Mouse (Mus musculus) limb, embryonic 14.5 days (tissue): ENCODE results near the gene Stac. TPM values are rescaled to one million over a fixed set of nuclear protein-coding genes. Genes with fewer than 3 reads are reported as not detected.

Source experiments
- ATAC-seq: fragments of 200-750 bp; cut with Nextera tagmentation; 2 replicates; pipeline ENCODE4 v1.8.0; 2017; ENCODE audit warnings: low read depth, moderate number of reproducible peaks, moderate TSS enrichment; ENCODE audit not compliant: low FRiP score
- DNase-seq: peaks from one replicate; pipeline ENCODE4 v3.0.0-alpha.2; 2015; ENCODE audit warnings: low spot score
- H3K27ac ChIP-seq: fragments of 300-500 bp; sonication (generic); replicated peaks from 2 replicates; pipeline ENCODE4 v1.5.1; 2014; ENCODE audit warnings: low read depth, mild to moderate bottlenecking, low read length, moderate library complexity, mixed read lengths
- H3K27me3 ChIP-seq: fragments of 300-500 bp; sonication (generic); 2 replicates; pipeline ENCODE4 v1.6.1; 2014; ENCODE audit warnings: low read length, mixed read lengths; ENCODE audit not compliant: control insufficient read depth, insufficient read depth
- H3K36me3 ChIP-seq: fragments of 300-500 bp; sonication (generic); 2 replicates; pipeline ENCODE4 v1.6.1; 2014; ENCODE audit warnings: mild to moderate bottlenecking, low read length, moderate library complexity, mixed read lengths; ENCODE audit not compliant: control insufficient read depth, insufficient read depth
- H3K4me1 ChIP-seq: fragments of 300-500 bp; sonication (generic); 2 replicates; pipeline ENCODE4 v1.6.1; 2014; ENCODE audit warnings: antibody characterized with exemption, low read length, mixed read lengths; ENCODE audit not compliant: control insufficient read depth, insufficient read depth
- H3K4me2 ChIP-seq: fragments of 300-500 bp; sonication (generic); replicated peaks from 2 replicates; pipeline ENCODE4 v1.6.1; 2014; ENCODE audit warnings: low read depth, mild to moderate bottlenecking, low read length, moderate library complexity; ENCODE audit not compliant: severe bottlenecking
- H3K4me3 ChIP-seq: fragments of 300-500 bp; sonication (generic); replicated peaks from 2 replicates; pipeline ENCODE4 v1.5.1; 2014; ENCODE audit warnings: low read length
- H3K9ac ChIP-seq: fragments of 300-500 bp; sonication (generic); 2 replicates; pipeline ENCODE4 v1.6.1; 2014; ENCODE audit warnings: mild to moderate bottlenecking, low read depth, low read length, moderate library complexity; ENCODE audit not compliant: severe bottlenecking
- H3K9me3 ChIP-seq: fragments of 300-500 bp; sonication (generic); 2 replicates; pipeline ENCODE4 v1.6.1; 2016; ENCODE audit warnings: low read length; ENCODE audit not compliant: control insufficient read depth
- POLR2A ChIP-seq: fragments of 200-500 bp; IDR thresholded peaks from 2 replicates; pipeline ENCODE4 v1.8.0; 2012; ENCODE audit warnings: inconsistent platforms, mild to moderate bottlenecking, moderate library complexity, borderline replicate concordance; ENCODE audit not compliant: insufficient read depth, insufficient read length; ENCODE audit errors: extremely low read depth
- WGBS: fragments of 180-500 bp; shearing (Covaris S2); extraction: QIAGEN DNeasy Blood & Tissue Kit; methylation state at CpG from one replicate; pipeline ENCODE4 v1.1.7; 2014; 5-methylcytosine and 5-hydroxymethylcytosine counted together
- polyA plus RNA-seq, 2 experiments: library from polyadenylated mRNA; depleted of rRNA in 1 of 2; stranded (reverse) in 1 of 2; unstranded in 1 of 2; fragments of >200 nt; fragmentation: Nextera tagmentation in 1 of 2; extraction: Ambion mirVana in 1 of 2; gene quantifications; 2 replicates each; pipeline versions ENCODE4 v1.2.1 to v1.2.3; 2012 to 2014

Gene Stac
- polyA plus RNA-seq, 2 experiments = 4.1 to 4.2 TPM

- ATAC-seq (no peak), DNase-seq (no peak)
- Histone ChIP-seq H3K36me3 (no peaks in the 10 kb centered on the region), H3K4me3 (no peak overlapping the region), H3K27ac (no peak overlapping the region), H3K27me3 (no peaks in the 10 kb centered on the region), H3K4me2 (no peak overlapping the region), H3K4me1 (no peaks in the 10 kb centered on the region), H3K9ac (no peak overlapping the region), H3K9me3 (no peaks in the 10 kb centered on the region)
- 35% methylated on average over 3 of the region's 3 CpGs for WGBS
- TF ChIP-seq POLR2A = no peak
Measured at GRCm38 (mm10) chr9:111552865-111553264, 137.3 kb downstream of the Stac start.

- Histone ChIP-seq H3K9me3 (no peaks in the 10 kb centered on the region), H3K27me3 (no peaks in the 10 kb centered on the region), H3K36me3 (no peaks in the 10 kb centered on the region), H3K4me1 (no peaks in the 10 kb centered on the region), H3K4me2 (no peak overlapping the region), H3K9ac (no peak overlapping the region), H3K27ac (no peak overlapping the region), H3K4me3 (no peak overlapping the region)
- ATAC-seq = no peak
- WGBS = 63% methylated on average over 15 of the region's 15 CpGs
- no peak for DNase-seq
- no peak for TF ChIP-seq POLR2A
Measured at GRCm38 (mm10) chr9:111551461-111552190, 138.5 kb downstream of the Stac start.

DNA sequence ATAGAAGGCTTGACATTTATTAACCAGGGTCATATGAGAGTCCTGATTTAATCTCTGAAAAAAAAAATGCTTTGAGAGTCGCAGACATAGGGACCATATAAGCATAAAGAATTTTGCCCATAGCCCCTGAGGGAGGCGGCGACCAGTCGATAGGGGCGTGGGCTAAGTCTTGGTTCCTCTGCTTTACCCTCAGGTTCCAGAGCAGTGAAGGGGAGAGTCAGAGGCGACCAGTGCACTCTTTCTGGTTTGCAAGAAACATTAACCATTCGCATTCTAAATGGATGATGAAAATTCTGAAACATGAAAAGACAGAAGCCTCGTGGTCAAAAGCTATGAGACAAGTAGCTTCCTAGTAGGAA is 139.2 kb downstream of the Stac start:
- 76% methylated on average over 8 of the region's 8 CpGs for WGBS
- TF ChIP-seq POLR2A = no peak

DNA sequence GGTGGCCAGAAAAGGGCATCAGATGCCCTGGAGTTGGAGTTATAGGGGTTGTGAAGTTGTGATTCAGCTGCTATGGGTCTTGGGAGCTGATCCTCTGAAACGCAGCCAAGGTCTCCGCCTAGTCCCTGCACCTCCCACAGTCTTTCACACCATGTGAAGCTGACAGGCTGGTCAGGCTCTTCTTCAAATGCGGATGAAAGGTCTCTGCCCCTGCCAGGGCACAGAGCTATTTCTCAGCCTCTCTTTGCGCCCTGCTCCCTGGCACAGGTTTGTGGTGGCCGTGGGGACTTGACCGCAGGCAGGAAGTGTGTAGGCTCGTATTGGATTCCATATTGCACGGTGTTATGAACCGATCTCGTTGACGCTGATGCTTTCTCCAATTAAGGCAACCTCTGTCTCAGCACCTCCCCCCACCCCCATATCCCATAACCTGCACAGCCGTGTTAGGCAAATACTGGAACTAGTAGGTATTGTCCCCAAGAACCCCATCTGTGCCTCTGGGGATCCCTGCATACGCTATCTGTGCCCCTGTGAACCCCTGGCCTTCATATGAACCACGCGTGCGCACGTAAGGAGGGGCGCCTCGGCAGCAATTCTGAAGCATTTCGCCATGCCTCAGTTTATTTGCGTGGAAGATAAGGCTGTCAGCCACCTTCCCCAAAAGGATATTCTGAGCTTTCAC is 139.7 kb downstream of the Stac start:
- no peak for TF ChIP-seq POLR2A
- ATAC-seq (no peak), DNase-seq (no peak)
- H3K4me3 ChIP-seq = no peak overlapping the region
- no peaks in the 10 kb centered on the region for H3K27me3 ChIP-seq
- WGBS = 86% methylated on average over 20 of the region's 21 CpGs
- H3K4me2 ChIP-seq = no peak overlapping the region
- no peaks in the 10 kb centered on the region for H3K9me3 ChIP-seq
- no peaks in the 10 kb centered on the region for H3K36me3 ChIP-seq
- no peak overlapping the region for H3K27ac ChIP-seq
- H3K4me1 ChIP-seq = no peaks in the 10 kb centered on the region
- no peak overlapping the region for H3K9ac ChIP-seq

More for the DNA sequence above, 139.2 kb downstream of the Stac start:
- Histone ChIP-seq H3K9me3 (no peaks in the 10 kb centered on the region), H3K36me3 (no peaks in the 10 kb centered on the region), H3K27me3 (no peaks in the 10 kb centered on the region), H3K4me3 (no peak overlapping the region), H3K4me2 (no peak overlapping the region), H3K4me1 (no peaks in the 10 kb centered on the region), H3K9ac (no peak overlapping the region), H3K27ac (no peak overlapping the region)
- no peak for ATAC-seq
- DNase-seq = no peak

DNA sequence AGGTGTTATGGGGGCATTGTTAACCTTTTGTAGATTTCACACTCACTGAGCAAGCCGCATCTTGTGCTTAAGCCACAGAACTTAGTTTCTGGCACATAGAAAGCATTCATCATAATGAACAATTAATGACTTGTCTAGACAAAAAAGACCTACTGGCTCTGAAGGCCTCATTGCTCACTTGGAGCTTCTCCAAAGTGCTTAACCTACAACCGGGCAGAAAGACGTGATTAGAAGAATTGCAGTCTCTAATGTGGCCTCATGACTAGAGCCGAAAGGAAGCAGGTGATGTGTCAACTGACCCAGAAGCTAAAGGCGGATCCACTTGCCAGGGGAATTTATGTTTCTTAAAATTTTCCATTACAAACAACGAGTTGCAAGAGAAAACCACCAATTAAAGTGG is 147.5 kb downstream of the Stac start:
- Histone ChIP-seq H3K9me3 (no peaks in the 10 kb centered on the region), H3K27me3 (no peaks in the 10 kb centered on the region), H3K4me2 (no peak overlapping the region), H3K4me1 (no peaks in the 10 kb centered on the region), H3K27ac (no peak overlapping the region), H3K4me3 (no peak overlapping the region), H3K36me3 (no peaks in the 10 kb centered on the region), H3K9ac (no peak overlapping the region)
- DNase-seq (no peak), ATAC-seq (no peak)
- 66% methylated on average over 6 of the region's 6 CpGs for WGBS
- TF ChIP-seq POLR2A = no peak
